21 mouse cellular contexts compared by ENCODE assay signal in genomic region chr15:9565396-9565795, GRCm38 (mm10). TPM values are rescaled to one million over a fixed set of nuclear protein-coding genes. Genes with fewer than 3 reads are reported as not detected.
DNase-seq lines count a peak whose midpoint lies in the region; ATAC-seq lines count a peak whose summit lies in the region.
"Had no signal": no experiment of that assay in that cellular context is flagged by ENCODE, and none has a peak within 500 bp of the region (broad histone marks: within the 10 kb centered on the region; RNA-seq: fewer than 3 reads in every experiment).

No protein-coding gene starts in this region.

- no peaks in the 10 kb centered on the region for H3K4me1 ChIP-seq in embryonic facial prominence, embryonic 14.5 days (ENCODE audit: control insufficient read depth, insufficient read depth, low read length)
- H3K4me1 ChIP-seq in embryonic facial prominence, embryonic 10.5 days: no peaks in the 10 kb centered on the region
- no peaks in the 10 kb centered on the region for H3K4me1 ChIP-seq in kidney, embryonic 15.5 days
- H3K4me1 ChIP-seq: forebrain, embryonic 15.5 days; hindbrain, embryonic 12.5 days; intestine, embryonic 15.5 days; limb, embryonic 15.5 days; midbrain, embryonic 10.5 days; neural tube, embryonic 12.5 days had no signal

- no peaks in the 10 kb centered on the region for H3K9me3 ChIP-seq in embryonic facial prominence, embryonic 14.5 days (ENCODE audit: control insufficient read depth, low read length)
- H3K9me3 ChIP-seq in embryonic facial prominence, embryonic 10.5 days: no peaks in the 10 kb centered on the region
- no peaks in the 10 kb centered on the region for H3K9me3 ChIP-seq in kidney, embryonic 15.5 days (replicated peaks)
- H3K9me3 ChIP-seq: forebrain, embryonic 15.5 days; hindbrain, embryonic 12.5 days; intestine, embryonic 15.5 days; limb, embryonic 15.5 days; midbrain, embryonic 10.5 days; neural tube, embryonic 12.5 days had no signal

- no peak for ATAC-seq in embryonic facial prominence, embryonic 14.5 days (ENCODE audit: low read depth)
- ATAC-seq in kidney, embryonic 15.5 days (replicated peaks; ENCODE audit: low FRiP score): peak; percentile 56
- ATAC-seq: forebrain, embryonic 15.5 days; intestine, embryonic 15.5 days had no signal

- no peak overlapping the region for H3K27ac ChIP-seq in embryonic facial prominence, embryonic 14.5 days (replicated peaks; ENCODE audit: low read depth, low read length)
- H3K27ac ChIP-seq in embryonic facial prominence, embryonic 10.5 days (replicated peaks): no peak overlapping the region
- H3K27ac ChIP-seq in kidney, embryonic 15.5 days: no peak overlapping the region
- H3K27ac ChIP-seq: forebrain, embryonic 15.5 days; hindbrain, embryonic 12.5 days; intestine, embryonic 15.5 days; limb, embryonic 15.5 days; midbrain, embryonic 10.5 days; neural tube, embryonic 12.5 days; stomach, postnatal 0 days had no signal

- peak; percentile 20 for DNase-seq in embryonic facial prominence, embryonic 14.5 days (ENCODE audit: low spot score)
- DNase-seq in embryonic facial prominence, embryonic 10.5 days (ENCODE audit: low spot score): no peak
- peak; percentile 7 for DNase-seq in layer of hippocampus, adult 9-11 months
- no peak for DNase-seq in layer of hippocampus, postnatal 25 days (ENCODE audit: extremely low spot score in 1 of 2, low spot score in 1 of 2)
- peak; percentile 6 for DNase-seq in telencephalon, adult 2 months (ENCODE audit: low read depth, low spot score)
- no peak for DNase-seq in spleen, adult 18-20 months
- DNase-seq in MN1 (ENCODE audit: low spot score): no peak
- DNase-seq: cerebellum, postnatal 14 days; lung, postnatal 36 days; right cerebral cortex, postnatal 14 days; thymus, postnatal 25 days had no signal

- no peaks in the 10 kb centered on the region for H3K36me3 ChIP-seq in embryonic facial prominence, embryonic 14.5 days (ENCODE audit: control insufficient read depth, insufficient read depth, low read length)
- H3K36me3 ChIP-seq in embryonic facial prominence, embryonic 10.5 days (replicated peaks): no peaks in the 10 kb centered on the region
- no peaks in the 10 kb centered on the region for H3K36me3 ChIP-seq in kidney, embryonic 15.5 days
- H3K36me3 ChIP-seq: forebrain, embryonic 15.5 days; hindbrain, embryonic 12.5 days; intestine, embryonic 15.5 days; limb, embryonic 15.5 days; midbrain, embryonic 10.5 days; neural tube, embryonic 12.5 days had no signal

- H3K4me3 ChIP-seq in embryonic facial prominence, embryonic 14.5 days (ENCODE audit: low read depth, low read length): no peak overlapping the region
- no peak overlapping the region for H3K4me3 ChIP-seq in embryonic facial prominence, embryonic 10.5 days
- no peak overlapping the region for H3K4me3 ChIP-seq in kidney, embryonic 15.5 days (replicated peaks)
- H3K4me3 ChIP-seq: forebrain, embryonic 15.5 days; hindbrain, embryonic 12.5 days; intestine, embryonic 15.5 days; limb, embryonic 15.5 days; midbrain, embryonic 10.5 days; neural tube, embryonic 12.5 days had no signal

- no peak overlapping the region for H3K4me2 ChIP-seq in embryonic facial prominence, embryonic 14.5 days (ENCODE audit: low read depth, low read length)
- no peak overlapping the region for H3K4me2 ChIP-seq in kidney, embryonic 15.5 days
- H3K4me2 ChIP-seq: forebrain, embryonic 15.5 days; hindbrain, embryonic 12.5 days; intestine, embryonic 15.5 days; limb, embryonic 15.5 days; neural tube, embryonic 12.5 days had no signal

- WGBS in embryonic facial prominence, embryonic 14.5 days: 74% methylated on average over 6 of the region's 6 CpGs
- WGBS in embryonic facial prominence, embryonic 10.5 days: 90% methylated on average over 6 of the region's 6 CpGs
- 49% methylated on average over 6 of the region's 6 CpGs for WGBS in kidney, embryonic 15.5 days

- H3K27me3 ChIP-seq in embryonic facial prominence, embryonic 14.5 days (replicated peaks; ENCODE audit: control insufficient read depth, insufficient read depth, low read length): no peaks in the 10 kb centered on the region
- no peaks in the 10 kb centered on the region for H3K27me3 ChIP-seq in embryonic facial prominence, embryonic 10.5 days (replicated peaks; ENCODE audit: low read depth, poor library complexity, severe bottlenecking)
- H3K27me3 ChIP-seq in kidney, embryonic 15.5 days: no peaks in the 10 kb centered on the region
- H3K27me3 ChIP-seq: forebrain, embryonic 15.5 days; hindbrain, embryonic 12.5 days; intestine, embryonic 15.5 days; limb, embryonic 15.5 days; neural tube, embryonic 12.5 days had no signal

- no peak overlapping the region for H3K9ac ChIP-seq in embryonic facial prominence, embryonic 14.5 days (ENCODE audit: low read depth, low read length)
- no peak overlapping the region for H3K9ac ChIP-seq in kidney, embryonic 15.5 days
- H3K9ac ChIP-seq: forebrain, embryonic 15.5 days; hindbrain, embryonic 12.5 days; intestine, embryonic 15.5 days; limb, embryonic 15.5 days; neural tube, embryonic 12.5 days had no signal

RNA-seq across cellular contexts. Expression of gene Il7r, which starts 35.4 kb away (rescaled TPM):
- polyA plus RNA-seq in embryonic facial prominence, embryonic 14.5 days (2014; fragmentation: Nextera tagmentation; extraction: Ambion mirVana): 0.19 and 0.24 TPM in 2 replicates
- not detected in 2 replicates for polyA plus RNA-seq in embryonic facial prominence, embryonic 10.5 days (2016; fragmentation: Nextera tagmentation; extraction: Ambion mirVana)
- under 1 TPM; 0.34 to 0.35 TPM for total RNA-seq in layer of hippocampus, postnatal 25 days (2021)
- 0.04 and 0.25 TPM in 2 replicates for polyA plus RNA-seq in kidney, embryonic 15.5 days (2015; fragmentation: Nextera tagmentation; extraction: Ambion mirVana)
- total RNA-seq: granulocyte monocyte progenitor cell, adult 5-6 weeks; MEL had no signal
- polyA plus RNA-seq: forebrain, embryonic 15.5 days; hindbrain, embryonic 12.5 days; neural tube, embryonic 12.5 days had no signal

Comparison
In these comparisons a context has a peak if more than half of its experiments do, and no peak if none do; other contexts are left out.
1. DNase-seq: peak in embryonic facial prominence, embryonic 14.5 days (single experiment), layer of hippocampus, adult 9-11 months (single experiment) and telencephalon, adult 2 months (single experiment); none in embryonic facial prominence, embryonic 10.5 days (single experiment), layer of hippocampus, postnatal 25 days (0 of 2), spleen, adult 18-20 months (0 of 2) and MN1 (single experiment).